Mouse (Mus musculus) layer of hippocampus, postnatal 25 days (tissue): ENCODE data around the gene Ccdc14. TPM values are rescaled to one million over a fixed set of nuclear protein-coding genes. Genes with fewer than 3 reads are reported as not detected.
A peak's percentile ranks its signal among the peaks of the same experiment; 100 is the strongest.
"Not testable (repeated sequence)": the region's sequence is repeated elsewhere in the genome, so short reads cannot be mapped to it uniquely, and the experiment has no call there.

Experiments
- DNase-seq, 2 experiments: peaks; one replicate each; pipeline ENCODE4 v3.0.0; 2022; ENCODE audit warnings: mixed read lengths in 2 of 2, low spot score in 1 of 2; ENCODE audit errors: extremely low spot score in 1 of 2
- total RNA-seq, 2 experiments: library from RNA; stranded (reverse); gene quantifications; 2 replicates each; pipeline ENCODE4 v1.2.3; 2021

The Ccdc14 gene
- 1 to 10 TPM; 2.0 to 2.5 TPM for total RNA-seq

DNA sequence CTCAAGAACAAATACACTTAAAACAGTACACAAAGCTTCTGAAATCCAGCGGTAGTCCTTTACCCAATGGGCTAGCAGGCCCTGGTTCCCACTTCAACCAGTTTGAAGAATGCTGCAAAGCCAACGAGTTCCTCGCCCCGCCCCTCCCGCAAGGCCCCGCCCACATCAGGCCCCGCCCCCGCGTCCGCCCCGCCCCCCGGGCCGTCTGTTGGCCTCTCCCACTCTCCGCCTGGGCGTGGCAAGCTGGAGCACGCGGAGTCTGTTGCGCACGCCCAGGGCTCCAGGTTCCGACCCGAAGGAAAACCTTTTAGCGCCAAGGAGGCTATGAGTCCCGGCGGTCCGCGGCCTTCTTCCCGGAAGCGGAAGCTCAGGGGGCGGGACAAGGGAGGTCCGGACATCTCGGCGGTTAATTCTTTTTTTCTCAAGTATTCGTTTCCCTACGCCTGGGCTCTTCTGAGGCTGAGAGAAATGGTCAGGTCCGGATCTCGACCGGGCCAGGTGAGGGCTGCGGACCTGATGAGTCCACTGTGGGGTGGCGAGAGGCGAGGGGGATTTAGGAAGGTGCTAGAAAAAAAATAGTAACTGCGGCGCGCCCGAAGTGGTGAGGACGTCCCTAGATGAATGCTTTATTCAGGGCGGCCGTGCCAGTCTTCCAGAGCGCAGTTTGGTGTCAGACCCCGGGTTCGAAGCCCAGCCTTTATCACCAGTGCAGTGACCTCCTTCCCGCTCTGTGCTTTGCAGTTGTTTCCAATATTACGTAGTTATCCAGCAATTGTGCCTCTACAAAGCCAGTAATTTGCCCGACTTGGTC lies at the start of gene Ccdc14:
TSS of gene Ccdc14 (plus strand) at position 283 of the 811 bp plus-strand sequence.
- DNase-seq: peak; percentile 66 to 73

DNA sequence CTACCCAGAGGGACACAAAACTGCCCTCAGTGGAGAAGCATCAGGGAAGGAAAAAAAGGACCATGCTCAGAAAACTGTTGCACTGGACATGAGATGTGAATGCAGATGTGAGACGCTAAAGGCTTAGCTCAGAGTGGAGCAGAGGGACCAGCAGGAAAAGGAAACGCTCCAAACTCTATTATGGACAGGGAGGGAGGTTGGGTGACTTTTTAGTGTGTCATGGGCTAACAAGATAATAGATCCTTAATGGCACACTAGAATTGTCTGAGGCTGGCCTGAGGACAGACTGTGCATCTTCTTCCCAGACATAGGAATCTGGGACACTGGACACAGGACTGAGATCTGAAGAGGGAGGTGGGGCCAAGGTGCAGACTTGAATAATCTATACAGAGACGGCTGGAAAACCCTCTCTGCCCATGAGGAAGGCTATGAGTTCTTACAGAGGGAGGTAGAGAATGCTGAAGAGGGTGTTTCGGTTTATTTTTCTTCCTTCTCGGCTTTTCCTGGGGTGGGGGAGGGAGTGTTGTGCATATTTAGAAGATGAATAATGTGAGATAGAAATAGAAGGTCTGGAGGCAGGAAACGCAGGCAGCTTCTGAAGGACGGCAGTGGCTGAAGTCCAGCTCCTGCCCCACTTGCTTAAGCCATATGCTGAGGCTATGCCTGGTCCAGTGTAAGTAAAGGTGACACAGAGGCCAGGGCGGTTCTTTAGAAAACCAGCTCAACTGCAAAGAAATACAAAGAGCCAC lies 46.7 kb upstream of the Ccdc14 start:
- no peak for DNase-seq

DNA sequence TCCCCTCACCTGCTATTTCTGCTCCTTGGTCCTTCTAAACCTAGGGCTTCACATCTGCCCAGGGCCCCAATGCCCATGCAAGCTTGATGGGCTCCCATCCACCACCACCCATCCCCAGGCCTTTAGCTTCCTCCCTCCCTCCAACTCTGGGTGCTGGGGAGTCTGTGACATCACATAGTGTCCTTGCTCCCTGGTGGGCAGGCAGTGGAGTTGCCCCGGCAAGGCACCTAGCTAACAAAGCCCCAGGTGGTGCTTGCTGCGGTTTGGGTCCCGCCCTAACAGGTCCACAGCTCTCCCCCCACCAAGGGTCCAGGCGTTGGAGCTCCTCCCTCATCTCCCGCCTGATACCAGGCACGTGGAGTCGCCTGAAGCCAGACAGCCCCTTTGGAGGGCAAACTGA lies 40.8 kb upstream of the Ccdc14 start, which contains the start of gene Ropn1:
TSS of gene Ropn1 (plus strand) at position 301 of the 400 bp plus-strand sequence.
- no peak for DNase-seq

DNA sequence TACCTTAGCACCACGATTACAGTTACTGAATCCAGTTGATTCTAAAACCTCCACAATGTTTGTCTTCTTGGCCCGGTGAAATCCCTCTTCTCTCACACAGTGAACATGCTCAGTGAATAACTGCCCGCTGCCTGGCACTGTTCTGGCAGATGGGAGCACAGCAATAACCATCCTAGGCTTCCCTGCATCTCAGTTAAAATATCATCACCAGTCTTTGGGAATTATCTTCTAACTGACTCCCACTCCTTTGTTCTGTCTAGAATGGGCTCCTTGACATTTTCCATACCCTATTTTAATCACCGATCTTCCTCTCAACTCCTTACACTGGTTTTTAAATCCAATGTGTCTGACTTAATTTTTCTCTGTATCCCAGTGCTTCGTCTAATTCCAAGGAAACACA lies 37.4 kb upstream of the Ccdc14 start:
- DNase-seq: no peak

DNA sequence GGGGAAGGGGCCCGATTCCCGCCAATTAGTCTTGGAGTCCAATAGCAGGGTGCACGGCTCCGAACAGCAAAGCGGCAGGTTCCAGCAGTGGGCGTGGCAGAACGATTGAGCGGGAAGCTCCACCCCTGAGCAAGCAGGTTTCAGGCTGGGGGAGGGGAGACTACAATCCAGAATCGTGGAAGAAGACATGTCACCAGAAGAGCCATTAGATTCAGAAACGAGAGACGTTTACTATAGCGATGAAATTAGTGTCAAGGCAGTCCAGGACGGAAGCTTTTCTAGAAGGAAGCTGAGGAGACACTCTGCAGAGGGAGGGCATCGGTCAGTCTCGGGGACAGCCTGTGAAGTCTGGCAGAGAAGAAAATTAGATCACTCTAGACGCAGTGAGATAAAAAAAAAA lies 32.9 kb upstream of the Ccdc14 start:
- DNase-seq: not testable (repeated sequence)

DNA sequence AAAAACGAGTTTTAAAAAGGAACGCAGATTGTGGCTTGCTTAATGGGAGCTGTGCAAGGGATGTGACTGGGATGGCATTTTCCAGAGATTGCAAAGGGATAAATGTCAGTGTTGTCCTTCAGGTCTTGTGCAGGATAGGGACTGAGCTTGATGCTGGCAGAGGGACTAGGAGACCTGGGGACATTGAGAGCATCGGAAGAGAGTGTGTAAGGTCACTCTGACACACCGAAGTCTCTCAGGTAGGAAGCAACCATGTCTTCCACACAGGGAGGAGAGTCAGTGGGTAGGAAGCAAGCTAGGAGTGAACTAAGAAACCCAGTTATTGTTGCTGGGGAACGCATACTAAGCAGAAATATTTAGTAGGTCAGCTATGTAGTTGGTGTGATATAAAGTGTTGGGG lies 32.4 kb upstream of the Ccdc14 start:
- no peak for DNase-seq

DNA sequence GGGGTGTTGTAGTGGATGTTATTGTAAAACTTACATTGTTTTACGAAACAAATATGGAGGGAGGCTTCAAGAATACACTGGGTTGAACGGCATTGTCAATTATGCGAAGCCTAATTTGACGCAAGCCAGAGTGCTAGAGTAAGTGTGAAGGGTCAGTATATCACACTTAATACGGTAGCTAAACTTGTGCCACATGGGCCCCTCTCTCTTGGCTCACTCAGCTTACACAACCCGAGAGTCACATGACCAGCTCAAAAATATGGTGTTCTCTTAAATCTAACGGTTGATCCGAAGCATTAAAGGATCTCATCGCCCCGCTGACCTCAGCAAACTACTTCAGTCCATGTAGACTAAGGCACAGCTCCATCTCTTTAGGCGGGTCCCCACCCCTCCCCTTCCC lies 32.0 kb upstream of the Ccdc14 start:
- no peak for DNase-seq

DNA sequence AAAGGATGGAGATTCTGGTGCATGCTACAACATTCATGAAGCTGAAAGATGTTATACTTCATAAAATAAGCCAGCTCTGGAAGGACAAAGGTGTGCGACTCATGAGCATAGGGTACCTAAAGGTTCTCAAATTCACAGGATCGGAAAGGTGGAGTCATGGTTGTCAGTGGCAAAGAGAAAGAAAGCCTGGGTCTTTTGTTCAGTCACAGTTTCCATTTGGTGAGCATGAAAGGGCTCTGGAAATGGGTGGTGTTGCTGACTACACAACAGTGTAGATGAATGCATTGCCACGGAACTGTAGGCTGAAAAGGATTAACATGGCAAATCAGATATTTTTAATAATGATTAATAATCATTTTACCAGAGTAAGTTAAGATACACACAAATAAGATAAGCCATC lies 25.9 kb upstream of the Ccdc14 start:
- no peak for DNase-seq

DNA sequence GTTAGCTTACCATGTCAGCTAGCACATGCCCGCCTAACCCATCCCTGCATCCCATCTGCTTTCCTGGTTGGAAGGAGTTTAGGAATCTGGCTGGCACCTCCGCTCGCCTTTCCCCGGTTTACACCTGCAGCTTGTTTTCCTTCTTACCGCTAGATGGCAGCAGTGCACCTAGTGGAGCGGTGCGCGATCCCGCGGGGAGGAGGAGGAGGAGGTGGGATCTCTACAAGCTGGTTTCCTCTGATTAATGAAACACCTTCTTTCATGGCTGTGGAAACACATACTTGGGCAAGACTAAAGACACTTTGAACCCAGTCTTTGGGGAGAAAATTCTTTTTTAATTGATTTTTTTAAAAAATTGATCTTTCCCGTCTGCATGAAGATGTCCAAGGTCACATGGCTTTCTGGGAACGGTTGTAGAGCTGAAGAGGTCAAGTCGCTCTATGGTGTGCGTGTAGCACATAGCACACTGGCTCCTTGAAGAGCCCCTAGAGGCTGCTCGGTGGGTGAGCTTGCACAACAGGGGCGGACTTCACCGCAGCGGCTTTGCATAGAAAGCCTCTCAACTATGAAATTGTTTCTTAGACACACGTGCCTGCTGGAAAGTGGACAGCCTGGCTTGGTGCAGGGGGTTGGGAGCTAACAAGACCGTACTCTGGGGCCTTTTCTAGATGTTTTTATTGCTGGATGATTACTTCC lies 23.2 kb upstream of the Ccdc14 start:
- peak in 1 of 2 experiments; percentile 60 for DNase-seq

DNA sequence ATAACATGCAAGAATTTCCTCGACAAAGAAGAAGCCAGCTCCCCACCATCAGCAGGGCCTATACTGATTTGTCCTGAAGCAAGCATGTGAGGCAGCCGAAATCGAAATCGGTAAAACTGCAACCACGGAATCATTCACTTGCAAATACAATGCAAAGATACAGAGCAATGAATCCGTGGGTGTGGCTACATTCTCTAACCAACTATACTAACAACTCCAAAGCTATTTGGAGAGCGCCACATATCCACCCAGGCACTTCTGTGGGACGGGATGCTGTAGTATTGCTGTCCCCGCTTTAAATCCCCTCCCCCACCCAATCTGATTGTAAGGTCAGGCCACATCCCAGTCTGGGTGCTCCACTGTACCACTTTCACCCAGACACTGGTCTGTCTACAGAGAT lies 22.1 kb upstream of the Ccdc14 start:
- no peak for DNase-seq

DNA sequence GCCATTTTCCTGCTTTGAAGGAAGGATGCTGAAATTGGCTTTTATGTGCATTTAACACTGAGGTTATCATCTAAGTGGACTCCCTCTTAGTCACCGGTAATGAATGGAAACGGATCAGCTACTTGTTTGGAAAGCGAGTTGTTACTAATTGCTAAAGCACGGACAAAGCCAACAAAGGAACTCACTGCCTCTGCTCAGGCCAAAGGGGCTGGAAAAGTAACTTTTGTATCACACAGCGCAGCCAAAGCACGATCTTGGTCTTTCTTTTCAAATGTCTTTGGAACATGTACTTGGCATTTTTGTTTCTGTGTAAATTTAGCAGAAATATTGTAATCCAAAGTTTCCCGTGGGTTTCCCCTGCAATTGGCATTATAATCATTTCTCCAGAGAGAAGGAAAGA lies 18.4 kb upstream of the Ccdc14 start:
- DNase-seq: no peak

DNA sequence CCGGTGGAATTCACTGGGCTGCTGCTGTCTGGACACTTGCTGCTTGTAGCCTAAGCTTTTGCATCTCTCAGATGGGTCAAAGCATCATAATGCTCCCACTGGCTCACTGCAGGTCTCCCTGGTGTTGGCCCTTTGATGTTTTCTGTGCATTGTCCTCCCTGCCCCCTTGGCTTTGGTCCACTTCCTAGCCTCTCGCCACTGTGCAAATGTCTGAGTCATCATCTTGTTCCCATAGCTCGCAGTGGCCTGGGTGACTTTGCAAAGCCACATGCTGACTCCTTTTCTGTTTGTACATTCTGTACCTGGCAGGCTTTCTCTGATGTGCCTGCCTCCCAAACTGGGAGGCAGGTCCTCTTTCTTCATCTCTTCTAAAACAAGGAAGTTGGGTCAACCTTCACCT lies 17.6 kb upstream of the Ccdc14 start:
- DNase-seq: no peak

DNA sequence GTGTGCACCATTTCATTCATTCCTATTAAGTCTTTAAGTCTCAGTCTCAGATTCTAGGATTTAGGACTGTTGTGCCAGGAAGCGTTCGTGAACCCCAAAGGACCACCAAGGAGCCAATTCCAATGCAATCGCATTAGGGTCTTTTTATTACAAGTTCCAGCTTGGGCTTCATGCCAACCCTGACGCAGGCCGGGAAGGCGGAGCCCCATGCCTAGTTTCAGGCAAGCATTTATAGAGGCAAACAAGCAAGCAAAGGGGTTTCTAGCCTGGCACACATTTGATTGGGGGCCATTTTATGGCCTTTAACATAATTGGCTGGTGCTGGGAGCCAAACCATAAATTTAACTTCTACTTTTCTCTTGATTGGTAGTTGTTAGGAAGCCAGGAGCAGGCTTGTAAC lies 16.1 kb upstream of the Ccdc14 start:
- DNase-seq: no peak

DNA sequence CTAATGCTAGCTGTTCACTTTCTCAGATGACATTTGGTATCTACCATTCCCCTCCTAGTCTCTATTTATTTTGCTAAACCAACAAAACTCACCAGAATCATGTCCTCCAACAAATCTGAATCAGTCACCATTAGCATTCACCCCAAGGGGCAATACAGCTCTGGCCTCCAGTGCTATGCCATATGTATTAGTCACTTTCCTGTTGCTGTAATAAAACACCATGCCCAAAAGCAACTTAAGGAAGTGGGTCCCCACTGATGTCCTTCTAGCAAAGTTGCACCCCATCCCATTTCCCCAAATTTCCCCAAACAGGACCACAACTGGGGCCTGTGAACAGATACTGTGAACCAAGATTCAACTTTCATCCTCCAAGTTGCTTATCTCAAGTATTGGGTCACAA lies 8.6 kb upstream of the Ccdc14 start:
- DNase-seq: no peak

DNA sequence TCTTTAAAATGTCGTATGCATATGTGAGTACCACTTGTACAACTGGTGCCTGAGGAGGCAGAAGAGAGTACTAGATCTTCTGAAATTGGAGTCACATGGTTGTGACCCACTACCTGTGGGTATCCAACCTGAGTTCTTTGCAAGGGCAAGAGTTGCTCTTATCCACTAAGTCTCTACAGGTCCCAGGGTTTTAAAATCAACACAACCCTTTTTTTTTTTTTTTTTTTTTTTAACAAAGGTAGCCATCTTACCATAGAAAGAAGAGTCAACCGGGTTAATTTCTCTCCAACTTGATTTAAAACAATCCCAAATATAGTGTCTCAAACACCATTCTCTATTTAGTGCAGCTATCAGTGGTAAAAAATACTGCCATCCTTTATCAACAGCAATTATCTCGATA lies 537 bp upstream of the Ccdc14 start:
- DNase-seq: no peak

DNA sequence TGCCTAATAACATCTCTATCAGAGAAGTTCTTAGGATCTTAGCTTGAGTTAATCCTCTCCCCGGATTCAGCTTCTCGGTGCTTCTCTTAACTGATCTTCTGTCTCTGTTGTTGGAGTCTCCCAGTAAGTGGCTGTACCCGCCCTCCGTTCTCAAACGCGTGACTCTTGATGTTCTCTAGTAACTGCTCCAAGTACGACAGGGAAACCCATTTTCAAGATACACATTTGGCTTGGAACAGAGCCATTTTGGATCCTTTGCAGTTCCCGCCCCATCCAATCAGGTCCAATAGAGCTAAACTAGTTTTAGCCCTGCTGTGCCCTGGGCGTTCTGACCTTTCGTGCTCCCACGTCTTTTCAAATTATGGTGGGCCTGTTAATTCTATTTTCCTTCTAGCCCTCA lies 740 bp downstream of the Ccdc14 start:
- no peak for DNase-seq

DNA sequence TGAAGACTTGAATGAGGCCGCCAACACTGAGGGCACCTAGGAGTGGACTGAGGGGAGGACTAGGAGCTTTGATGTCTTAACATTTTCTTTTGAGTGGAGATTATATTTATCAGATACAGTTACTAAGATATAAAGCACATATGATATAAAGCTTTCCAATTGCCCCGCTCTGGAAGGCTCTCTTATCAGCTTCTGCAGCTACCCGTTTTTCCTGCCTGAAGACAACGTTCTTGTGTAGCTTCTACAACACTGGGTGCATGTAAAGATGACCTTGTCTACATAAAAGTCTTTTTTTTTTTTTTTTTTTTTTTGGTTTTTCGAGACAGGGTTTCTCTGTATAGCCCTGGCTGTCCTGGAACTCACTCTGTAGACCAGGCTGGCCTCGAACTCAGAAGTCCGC lies 4.1 kb downstream of the Ccdc14 start:
- no peak for DNase-seq

DNA sequence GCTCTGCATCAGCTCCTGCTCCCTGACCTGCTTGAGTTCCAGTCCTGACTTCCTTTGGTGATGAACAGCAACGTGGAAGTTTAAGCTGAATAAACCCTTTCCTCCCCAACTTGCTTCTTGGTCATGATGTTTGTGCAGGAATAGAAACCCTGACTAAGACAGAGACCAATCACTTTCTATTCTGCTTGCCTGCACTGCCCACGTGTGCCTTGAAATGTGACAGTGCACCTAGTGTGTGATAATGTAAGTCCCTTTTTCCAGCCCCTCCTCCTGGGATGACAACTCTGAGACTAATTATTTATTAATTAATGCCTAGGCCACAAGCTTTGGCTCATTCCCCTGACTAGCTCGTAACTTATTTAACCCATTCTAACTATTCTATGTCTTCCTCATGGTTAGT lies 8.3 kb downstream of the Ccdc14 start:
- DNase-seq: not testable (repeated sequence)

DNA sequence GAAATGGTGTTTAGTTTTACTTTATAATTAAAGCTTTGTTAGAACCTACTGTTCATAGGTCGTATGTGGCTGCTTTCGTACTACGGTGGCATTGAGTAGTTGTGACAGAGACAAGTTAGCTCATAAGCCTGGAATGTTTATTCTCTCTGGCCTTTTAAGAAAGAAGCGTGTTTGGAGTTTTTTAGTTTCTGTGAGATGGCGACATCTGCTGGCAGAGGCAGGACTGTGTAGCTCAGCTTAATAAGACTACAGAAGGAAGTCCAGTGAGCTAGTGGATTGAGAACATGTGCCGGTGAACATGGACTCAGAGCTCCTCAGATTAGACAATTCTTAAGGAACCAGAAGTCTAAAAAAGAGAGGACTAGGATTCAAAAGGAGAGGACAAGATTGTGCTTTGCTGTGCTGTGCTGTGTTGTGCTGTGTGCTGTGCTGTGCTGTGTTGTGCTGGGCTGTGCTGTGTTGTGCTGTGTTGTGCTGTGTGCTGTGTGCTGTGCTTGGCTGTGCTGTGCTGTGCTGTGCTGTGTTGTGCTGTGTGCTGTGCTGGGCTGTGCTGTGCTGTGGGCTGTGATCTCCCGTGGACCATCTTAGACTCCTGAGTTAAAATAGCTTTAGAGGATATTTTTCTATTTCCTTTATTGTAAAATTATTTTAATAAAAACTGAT lies 9.9 kb downstream of the Ccdc14 start:
- DNase-seq: peak; percentile 37 to 81

DNA sequence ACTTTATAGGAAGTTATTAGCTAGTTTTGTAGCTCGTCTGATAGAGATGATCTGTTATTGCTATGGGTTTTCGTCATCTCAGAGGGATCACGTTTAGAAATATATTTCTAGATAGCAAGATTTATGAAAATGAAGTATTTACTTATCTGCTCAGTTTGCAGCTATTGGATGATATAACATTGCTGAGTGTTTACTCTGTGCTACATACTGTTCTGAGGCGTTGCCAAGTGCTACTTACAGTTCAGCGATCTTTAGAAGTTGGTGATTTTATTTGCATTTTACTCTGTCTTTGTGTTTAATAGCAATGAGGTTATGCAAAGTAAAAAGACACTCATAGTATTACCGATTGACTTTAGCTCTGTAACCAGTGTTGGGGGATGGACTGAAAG lies 10.4 kb downstream of the Ccdc14 start:
- DNase-seq: no peak

DNA sequence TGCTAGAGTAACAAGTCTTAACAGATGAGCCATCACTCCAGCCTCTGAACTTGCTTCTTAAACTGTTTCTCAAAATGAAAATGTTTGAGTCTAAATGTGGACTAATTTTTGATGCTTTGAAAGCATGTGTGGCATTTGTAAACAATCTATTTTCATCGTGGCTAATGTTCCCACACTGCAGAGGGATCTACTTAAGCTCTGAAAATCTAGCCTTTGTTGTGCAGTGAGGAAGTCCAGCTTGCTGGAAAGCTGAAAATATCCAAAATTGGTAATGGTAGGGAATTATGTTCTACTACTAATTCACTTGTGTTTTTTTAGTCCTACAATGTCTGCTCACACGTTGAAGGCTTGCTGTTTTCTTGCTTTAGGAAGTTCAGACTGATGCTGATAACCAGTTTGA lies 15.6 kb downstream of the Ccdc14 start:
- no peak for DNase-seq
